Mouse (Mus musculus) T-helper 17 cell (primary cell): ENCODE measurements around the gene Cftr.

ENCODE experiments used
- in situ Hi-C, 2 experiments: fragments of 300-600 bp; cut with MboI, MseI; formaldehyde crosslinking; loops; 1 replicate in 1 of 2; 2 replicates in 1 of 2; pipeline ENCODE4 v1.15.1; 2025; ENCODE audit warnings: high pct_unique_total_duplicates in 2 of 2

Gene Cftr

DNA sequence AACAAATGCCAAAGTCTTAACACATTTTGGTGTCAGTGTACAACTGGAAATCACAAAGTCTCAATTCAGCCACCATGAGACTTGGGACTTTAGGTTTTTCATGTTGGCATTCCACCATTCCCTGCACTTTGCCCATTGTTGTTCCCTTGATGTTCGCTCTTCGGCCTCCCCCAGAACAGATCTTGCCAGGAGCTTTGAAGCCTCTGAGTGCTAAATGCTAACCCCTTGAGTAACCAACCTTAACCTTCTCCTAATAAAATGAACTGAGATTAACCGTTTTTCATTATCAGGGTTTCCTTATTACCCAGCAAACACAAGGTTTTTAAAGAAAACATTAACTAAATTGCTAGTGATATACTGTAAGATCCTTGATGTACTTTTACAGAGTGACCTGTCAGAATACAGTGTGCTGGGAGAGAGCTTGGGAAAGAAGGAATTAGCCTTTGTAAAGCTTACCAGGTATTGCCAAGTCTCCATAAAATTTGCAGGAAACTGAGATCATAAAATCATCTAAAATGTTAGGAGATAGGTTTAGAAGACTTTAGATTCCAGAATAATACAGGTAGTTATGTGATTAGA, 144.0 kb downstream of the Cftr start:
- in situ Hi-C loops: no loop called here

DNA sequence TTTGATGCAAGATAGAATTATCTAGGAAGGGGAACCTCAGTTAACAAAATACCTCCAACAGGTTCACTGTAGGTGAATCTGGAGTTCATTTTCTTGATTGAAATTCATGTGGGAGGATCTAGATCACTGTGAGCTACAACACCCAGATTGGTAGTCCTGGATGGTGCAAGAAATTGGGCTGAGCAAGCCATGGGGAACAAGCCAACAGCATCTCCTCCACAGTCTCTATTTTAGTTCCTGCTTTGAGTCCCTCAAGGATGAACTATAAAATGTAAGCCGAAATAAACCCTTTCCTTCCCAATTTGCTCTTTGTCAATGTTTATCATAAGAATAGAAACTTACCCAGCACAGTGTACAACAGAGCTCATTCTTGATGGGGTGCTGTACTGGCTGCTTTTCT, 152.5 kb downstream of the Cftr start:
- in situ Hi-C loops: no loop called here

DNA sequence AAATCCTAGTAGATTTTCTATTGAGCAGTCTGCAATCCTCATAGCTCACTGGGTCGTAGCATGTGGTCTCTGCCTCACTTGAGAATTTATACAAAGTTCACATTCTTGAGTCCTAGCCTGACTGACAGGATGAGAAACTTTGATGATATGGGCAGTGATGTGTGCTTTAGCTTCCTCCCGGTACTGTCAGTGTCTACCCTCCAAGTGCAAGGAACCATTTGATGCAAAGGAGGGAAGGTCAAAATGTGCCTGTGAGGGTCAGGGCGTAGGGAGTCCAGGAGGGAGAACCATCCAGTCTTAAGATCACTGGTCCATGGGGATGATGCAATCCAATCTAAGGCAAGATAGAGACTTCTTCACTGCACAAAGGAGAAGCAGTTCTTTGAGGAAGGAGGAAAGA, 164.9 kb downstream of the Cftr start:
- in situ Hi-C loops: no loop called here

DNA sequence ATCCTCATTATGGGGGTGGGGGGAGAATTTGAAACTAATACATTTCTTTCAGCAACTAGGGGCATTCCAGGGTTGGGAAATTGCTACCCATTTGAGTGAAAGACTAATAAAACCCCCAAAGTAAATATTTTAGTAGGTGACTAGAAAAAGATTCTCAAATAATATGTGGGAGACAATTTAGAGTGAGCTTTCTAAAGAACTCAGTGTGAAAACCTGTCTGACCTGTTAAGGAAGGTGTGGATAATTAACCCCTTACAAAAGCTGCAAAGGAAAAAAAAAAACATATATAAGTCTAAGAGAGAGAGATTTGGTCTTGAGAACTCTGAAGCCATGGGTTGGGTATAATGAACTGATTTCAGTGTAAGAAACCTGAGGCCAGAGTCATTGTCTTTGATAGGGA, 167.8 kb downstream of the Cftr start:
- in situ Hi-C loops: no loop called here

DNA sequence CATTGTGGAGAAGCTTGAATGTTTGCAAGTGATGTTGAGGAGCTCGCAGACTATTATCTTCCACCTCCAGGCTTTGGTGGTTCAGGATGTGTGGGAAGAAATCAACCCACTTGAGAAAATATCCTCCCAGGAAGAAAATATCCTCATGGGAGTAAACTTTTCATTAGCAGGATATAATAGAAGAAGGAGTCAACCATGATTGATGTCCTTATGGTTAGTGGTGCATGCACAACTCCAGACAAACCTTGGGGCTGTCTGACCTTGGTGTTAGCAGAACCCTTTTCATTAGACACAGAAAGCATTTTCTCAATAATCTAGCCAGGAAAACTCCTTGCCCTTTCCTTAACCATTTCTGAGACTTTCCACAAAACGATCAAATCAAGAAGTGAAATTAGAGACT, 173.8 kb downstream of the Cftr start:
- in situ Hi-C loops: no loop called here

DNA sequence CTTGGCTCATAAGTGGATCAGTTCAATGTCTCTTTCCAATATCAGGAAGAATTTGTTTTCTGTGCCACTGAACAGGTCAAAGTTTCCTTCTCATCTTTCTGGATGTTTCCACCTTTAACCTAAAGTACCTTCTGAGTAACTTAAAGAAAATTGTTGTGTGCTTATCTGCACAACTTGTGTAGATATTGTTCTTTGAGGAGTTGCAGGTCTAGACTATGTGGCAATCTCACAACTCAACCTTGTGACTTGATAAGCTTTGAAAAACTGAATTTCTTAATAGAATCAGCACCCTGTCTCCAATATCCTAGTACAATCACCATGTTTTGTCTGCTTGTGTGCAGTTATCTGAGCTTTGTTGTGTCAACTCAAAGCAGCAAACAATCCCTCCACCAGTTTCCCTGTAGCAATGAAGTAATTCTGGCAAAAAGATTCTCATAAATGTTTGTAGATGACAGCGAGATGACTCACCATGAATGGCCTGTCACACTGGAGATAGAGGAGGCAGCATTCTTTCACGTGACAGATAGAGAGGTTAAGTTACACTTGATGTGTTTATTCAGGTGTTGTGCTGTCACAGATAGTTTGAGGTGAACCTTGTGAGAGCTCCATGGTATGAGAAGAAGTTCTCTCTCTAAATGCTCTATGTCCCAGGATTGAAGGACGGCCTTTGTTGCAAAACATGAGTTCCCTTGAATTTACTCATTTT, 178.8 kb downstream of the Cftr start:
- in situ Hi-C loops: no loop called here

DNA sequence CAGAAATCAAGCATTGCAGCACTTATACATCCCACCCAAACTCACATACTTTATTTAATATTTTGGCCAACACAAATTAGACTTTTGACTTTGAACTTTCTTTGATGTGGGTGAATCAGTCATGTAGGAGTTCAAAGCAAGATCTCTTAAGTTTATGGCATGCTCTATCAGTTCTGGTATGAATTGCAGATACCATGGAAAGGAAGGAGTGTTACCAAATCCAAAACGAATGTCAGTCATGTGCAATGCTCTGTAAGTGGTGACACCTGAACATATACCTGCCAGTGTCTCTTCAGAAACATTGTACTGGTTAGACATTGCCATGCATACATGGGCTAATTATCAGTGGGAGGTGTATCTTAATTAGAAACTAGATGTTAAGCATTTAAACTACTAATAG, 189.7 kb downstream of the Cftr start:
- in situ Hi-C loops: no loop called here

DNA sequence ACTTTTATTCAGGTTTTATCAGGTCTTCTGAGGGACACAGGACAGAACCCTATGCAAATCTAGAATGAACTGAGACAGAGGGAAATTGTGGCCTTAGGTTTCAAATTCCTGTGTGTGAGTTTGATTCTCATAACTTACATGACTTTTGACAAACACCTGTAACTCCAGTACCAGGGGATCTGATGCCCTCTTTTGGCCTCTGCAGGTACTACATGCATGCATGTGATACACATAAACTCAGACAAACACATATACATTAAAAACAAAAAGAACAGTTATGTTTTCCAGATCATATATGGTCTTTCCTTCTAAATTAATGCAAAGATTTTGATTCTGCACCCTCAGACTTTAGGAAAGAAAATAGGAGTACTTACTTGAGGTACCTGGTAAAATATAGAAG, 190.5 kb downstream of the Cftr start:
- in situ Hi-C loops: no loop called here

DNA sequence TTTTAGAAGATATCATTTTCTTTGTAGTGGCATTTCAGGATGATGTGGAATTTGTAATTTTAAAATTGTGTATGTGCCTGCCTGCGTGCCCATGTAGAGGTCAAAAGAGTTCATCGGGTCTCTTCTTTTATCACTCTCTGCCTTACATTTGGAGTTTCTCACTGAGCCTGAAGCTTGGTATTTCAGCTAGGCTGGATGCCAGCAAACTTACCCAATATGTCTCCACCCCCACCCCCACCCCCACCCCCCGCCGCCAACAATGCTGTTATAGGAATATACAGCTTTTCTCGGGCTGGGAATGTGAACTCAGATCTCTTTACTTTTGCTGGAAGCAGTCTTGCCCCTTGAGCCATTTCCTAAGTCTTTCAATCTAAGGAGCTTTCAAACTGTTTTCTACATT, 191.7 kb downstream of the Cftr start:
- in situ Hi-C loops: no loop called here

DNA sequence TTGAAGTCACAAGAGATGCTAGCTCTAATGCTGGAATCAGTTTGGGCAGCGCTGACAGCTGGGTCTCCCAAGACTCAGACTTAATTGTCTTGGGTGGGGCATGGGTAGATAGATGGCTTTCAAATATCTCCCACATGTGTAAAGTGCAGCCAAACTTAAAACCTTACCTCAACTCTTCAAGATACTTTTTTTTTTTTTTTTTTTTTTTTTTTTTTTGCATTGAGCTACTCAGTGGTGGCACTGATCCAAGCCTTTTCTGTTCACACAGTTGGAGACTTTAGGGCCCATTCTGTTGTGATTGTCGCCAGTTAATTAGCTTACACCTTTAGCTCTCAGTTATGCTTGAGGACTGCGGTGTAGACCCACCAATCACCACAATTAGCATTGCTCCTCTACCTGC, 198.6 kb downstream of the Cftr start:
- in situ Hi-C loops: no loop called here

DNA sequence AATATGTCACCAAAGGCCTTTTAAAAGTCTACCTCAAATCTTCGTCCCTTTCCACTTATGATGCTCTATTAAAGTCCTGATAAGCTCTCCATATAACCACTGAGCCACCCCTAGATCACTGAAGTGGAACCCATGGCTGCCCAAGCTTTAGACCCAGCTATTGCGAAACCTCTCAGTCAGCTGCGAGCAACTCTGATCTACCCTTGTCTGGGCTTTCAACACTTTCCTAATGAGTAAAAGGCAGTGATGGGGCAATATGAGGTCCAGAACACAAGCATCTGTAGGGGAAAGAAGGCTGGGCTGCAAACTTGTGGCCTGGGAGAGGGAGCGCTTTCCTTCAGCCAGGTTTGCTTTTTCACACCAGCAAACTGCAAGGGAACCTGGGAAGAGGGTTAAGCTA, 199.2 kb downstream of the Cftr start:
- in situ Hi-C loops: no loop called here
